Mouse (Mus musculus) olfactory bulb, adult 2 months (tissue): ENCODE results near the gene Tnfsf11.

Source experiments
- CTCF ChIP-seq: fragments of 200-500 bp; IDR thresholded peaks from 2 replicates; pipeline ENCODE4 v1.5.1; 2012; ENCODE audit warnings: low read depth, mild to moderate bottlenecking, low read length, moderate library complexity; ENCODE audit not compliant: insufficient read depth
- POLR2A ChIP-seq: fragments of 200-500 bp; IDR thresholded peaks from 2 replicates; pipeline ENCODE4 v1.6.1; 2012; ENCODE audit warnings: mild to moderate bottlenecking, low read depth, low read length, moderate library complexity; ENCODE audit not compliant: insufficient read depth

GRCm38 (mm10) chr14:78330576-78331300, 22.9 kb upstream of the Tnfsf11 start:
- TF ChIP-seq POLR2A (no peak), CTCF (no peak)
